Mouse (Mus musculus) neural tube, embryonic 15.5 days (tissue): ENCODE results near the gene Tex35. TPM values are rescaled to one million over a fixed set of nuclear protein-coding genes. Genes with fewer than 3 reads are reported as not detected.
A peak's percentile ranks its signal among the peaks of the same experiment; 100 is the strongest.

ENCODE experiments used
- ATAC-seq: fragments of 200-750 bp; cut with Nextera tagmentation; 2 replicates; pipeline ENCODE4 v1.8.0; 2017; ENCODE audit warnings: mild to moderate bottlenecking, moderate TSS enrichment, moderate library complexity; ENCODE audit not compliant: low FRiP score
- H3K27ac ChIP-seq: fragments of 300-500 bp; sonication (generic); replicated peaks from 2 replicates; pipeline ENCODE4 v1.5.1; 2015; ENCODE audit warnings: mild to moderate bottlenecking, inconsistent platforms
- H3K27me3 ChIP-seq: fragments of 300-500 bp; sonication (generic); replicated peaks from 2 replicates; pipeline ENCODE4 v1.6.1; 2015; ENCODE audit warnings: inconsistent platforms
- H3K36me3 ChIP-seq: fragments of 300-500 bp; sonication (generic); 2 replicates; pipeline ENCODE4 v1.6.1; 2015; ENCODE audit warnings: inconsistent platforms
- H3K4me1 ChIP-seq: fragments of 300-500 bp; sonication (generic); 2 replicates; pipeline ENCODE4 v1.6.1; 2015; ENCODE audit warnings: inconsistent platforms
- H3K4me2 ChIP-seq: fragments of 300-500 bp; sonication (generic); 2 replicates; pipeline ENCODE4 v1.6.1; 2015; ENCODE audit warnings: inconsistent platforms, mild to moderate bottlenecking, moderate library complexity
- H3K4me3 ChIP-seq: fragments of 300-500 bp; sonication (generic); replicated peaks from 2 replicates; pipeline ENCODE4 v1.5.1; 2015; ENCODE audit warnings: mild to moderate bottlenecking, inconsistent platforms
- H3K9ac ChIP-seq: fragments of 300-500 bp; sonication (generic); replicated peaks from 2 replicates; pipeline ENCODE4 v1.6.1; 2015; ENCODE audit warnings: mild to moderate bottlenecking, inconsistent platforms
- H3K9me3 ChIP-seq: fragments of 300-500 bp; sonication (generic); replicated peaks from 2 replicates; pipeline ENCODE4 v1.6.1; 2016; ENCODE audit warnings: inconsistent platforms
- WGBS: fragments of 180-500 bp; shearing (Covaris S2); methylation state at CpG from one replicate; pipeline ENCODE4 v1.1.7; 2015; ENCODE audit warnings: mixed read lengths; 5-methylcytosine and 5-hydroxymethylcytosine counted together
- polyA plus RNA-seq: library from polyadenylated mRNA; unstranded; fragments of >200 nt; fragmentation: Nextera tagmentation; extraction: Ambion mirVana; gene quantifications from 2 replicates; pipeline ENCODE4 v1.2.1, GENCODE M21; 2015

The Tex35 gene
- polyA plus RNA-seq, 1 experiment from 2014 or later = not detected

DNA sequence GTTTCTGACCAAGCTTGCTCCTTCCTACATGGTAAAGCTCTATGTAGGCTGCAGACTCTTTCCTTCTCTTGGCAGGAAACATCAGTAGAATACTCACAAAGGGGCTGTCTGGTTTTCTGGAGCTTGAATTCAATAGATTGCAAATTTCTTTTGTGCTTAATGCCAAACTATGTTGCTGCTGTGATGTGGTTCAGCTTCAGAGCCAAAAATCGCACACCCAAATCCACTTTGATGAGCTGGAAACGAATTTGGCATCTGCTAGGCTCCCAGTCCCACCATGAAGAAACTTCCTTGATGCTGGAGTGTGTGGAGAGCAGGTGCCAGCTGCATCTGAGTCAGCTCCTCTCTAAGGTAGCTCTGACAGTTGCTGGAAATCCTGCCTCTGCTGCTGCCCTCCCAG, 6.0 kb upstream of the Tex35 start:
- Histone ChIP-seq H3K27ac (no peak overlapping the region), H3K4me2 (no peak overlapping the region), H3K36me3 (no peaks in the 10 kb centered on the region), H3K4me3 (no peak overlapping the region), H3K4me1 (0 out of 2 replicates have a peak, but pooled peaks cover 2% of the 10 kb centered on the region), H3K27me3 (no peaks in the 10 kb centered on the region), H3K9me3 (no peaks in the 10 kb centered on the region), H3K9ac (no peak overlapping the region)
- ATAC-seq = no peak
- WGBS = 69% methylated on average over 2 of the region's 2 CpGs

DNA sequence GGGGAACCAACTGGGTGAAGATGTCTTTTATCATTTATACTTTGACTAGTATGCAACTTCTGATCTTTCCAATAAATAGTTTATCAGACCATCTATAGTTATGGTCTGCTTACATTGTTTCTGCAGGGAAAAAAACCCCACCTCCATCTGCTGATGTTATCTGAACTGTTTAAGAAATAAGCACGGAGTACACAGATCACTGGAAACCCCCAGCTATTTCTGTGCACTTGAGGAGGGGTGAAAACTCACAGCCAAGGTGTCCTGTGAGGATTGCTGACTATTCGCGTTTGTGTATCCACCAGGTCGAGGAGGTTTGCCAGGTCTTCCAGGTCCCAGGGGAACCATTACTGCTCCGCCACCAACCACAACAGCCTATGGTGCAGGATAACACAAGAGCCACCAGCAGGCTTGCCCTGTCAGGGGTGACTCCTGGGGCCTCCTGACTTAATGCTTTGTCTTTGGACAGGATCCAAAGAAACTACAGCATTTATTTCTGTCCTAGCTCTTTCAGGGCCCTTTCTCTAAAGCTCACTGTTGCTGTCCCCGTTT, 1.9 kb upstream of the Tex35 start:
- Histone ChIP-seq H3K9me3 (no peaks in the 10 kb centered on the region), H3K36me3 (no peaks in the 10 kb centered on the region), H3K27ac (no peak overlapping the region), H3K9ac (no peak overlapping the region), H3K27me3 (no peaks in the 10 kb centered on the region), H3K4me2 (no peak overlapping the region), H3K4me3 (no peak overlapping the region), H3K4me1 (0 out of 2 replicates have a peak, but pooled peaks cover 2% of the 10 kb centered on the region)
- no peak for ATAC-seq
- WGBS = 58% methylated on average over 6 of the region's 6 CpGs

GRCm38 (mm10) chr1:157101122-157101865, 7.2 kb downstream of the Tex35 start:
- 10% methylated on average over 19 of the region's 19 CpGs for WGBS
- peak overlapping the region; percentile 21 for H3K4me3 ChIP-seq
- peak overlapping the region; percentile 74 for H3K27ac ChIP-seq
- H3K4me2 ChIP-seq = peak overlapping the region; percentile 58
- no peaks in the 10 kb centered on the region for H3K36me3 ChIP-seq
- no peaks in the 10 kb centered on the region for H3K27me3 ChIP-seq
- peak; percentile 86 for ATAC-seq
- peaks cover 9% of the 10 kb centered on the region for H3K4me1 ChIP-seq
- peak overlapping the region; percentile 38 for H3K9ac ChIP-seq
- H3K9me3 ChIP-seq = no peaks in the 10 kb centered on the region

DNA sequence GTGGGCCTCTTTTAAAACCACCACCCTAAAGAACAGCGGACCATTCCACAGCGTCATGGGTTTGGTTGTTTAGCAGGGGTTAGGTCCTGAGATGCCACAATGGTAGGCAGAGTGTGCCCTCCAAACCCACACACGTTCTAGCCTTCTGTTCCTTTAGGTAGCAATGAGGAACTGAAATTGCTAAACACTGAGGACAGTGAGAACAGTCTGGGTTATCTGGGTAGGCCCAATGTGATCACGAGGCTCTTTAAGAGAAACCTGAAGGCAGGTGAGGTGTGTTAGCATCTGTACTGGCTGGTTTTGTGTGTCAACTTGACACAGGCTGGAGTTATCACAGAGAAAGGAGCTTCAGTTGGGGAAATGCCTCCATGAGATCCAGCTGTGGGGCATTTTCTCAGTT, 12.9 kb downstream of the Tex35 start:
- Histone ChIP-seq H3K4me1 (no peaks in the 10 kb centered on the region), H3K4me3 (no peak overlapping the region), H3K4me2 (no peak overlapping the region), H3K9ac (no peak overlapping the region), H3K27me3 (no peaks in the 10 kb centered on the region), H3K9me3 (no peaks in the 10 kb centered on the region), H3K36me3 (no peaks in the 10 kb centered on the region), H3K27ac (no peak overlapping the region)
- WGBS = 83% methylated on average over 4 of the region's 4 CpGs
- no peak for ATAC-seq

DNA sequence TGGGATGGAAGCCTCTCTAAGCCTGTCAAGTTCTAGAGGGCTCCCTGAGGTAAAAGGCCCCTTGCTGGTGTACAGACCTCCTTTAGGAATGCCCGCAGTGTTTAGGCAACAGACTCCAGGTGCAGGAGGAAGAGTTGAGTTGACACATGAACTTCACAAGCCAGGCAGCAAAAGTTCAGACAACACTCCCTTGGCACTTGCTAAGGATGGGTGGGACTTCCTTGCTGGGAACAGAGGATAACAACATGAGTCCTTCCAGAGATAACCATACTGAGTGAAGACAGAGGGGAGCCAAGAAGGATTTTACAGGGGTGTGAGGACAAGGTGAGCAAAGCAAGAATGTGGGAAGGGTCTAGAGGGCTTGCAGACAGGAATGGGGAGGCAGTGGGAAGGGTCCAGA, 15.9 kb downstream of the Tex35 start:
- 90% methylated on average over 1 of the region's 1 CpGs for WGBS
- Histone ChIP-seq H3K4me3 (no peak overlapping the region), H3K4me1 (no peaks in the 10 kb centered on the region), H3K27me3 (no peaks in the 10 kb centered on the region), H3K36me3 (no peaks in the 10 kb centered on the region), H3K4me2 (no peak overlapping the region), H3K9ac (no peak overlapping the region), H3K9me3 (no peaks in the 10 kb centered on the region), H3K27ac (no peak overlapping the region)
- ATAC-seq = no peak

- H3K36me3 ChIP-seq = no peaks in the 10 kb centered on the region
- no peak overlapping the region for H3K9ac ChIP-seq
- no peaks in the 10 kb centered on the region for H3K27me3 ChIP-seq
- H3K4me2 ChIP-seq = no peak overlapping the region
- no peak overlapping the region for H3K4me3 ChIP-seq
- no peaks in the 10 kb centered on the region for H3K9me3 ChIP-seq
- no peaks in the 10 kb centered on the region for H3K4me1 ChIP-seq
- no peak overlapping the region for H3K27ac ChIP-seq
- WGBS = 67% methylated on average over 4 of the region's 4 CpGs
- no peak for ATAC-seq
Measured at GRCm38 (mm10) chr1:157092140-157092539, 16.3 kb downstream of the Tex35 start.

- Histone ChIP-seq H3K4me2 (no peak overlapping the region), H3K27ac (no peak overlapping the region), H3K9ac (no peak overlapping the region), H3K27me3 (no peaks in the 10 kb centered on the region), H3K36me3 (no peaks in the 10 kb centered on the region), H3K4me3 (no peak overlapping the region), H3K9me3 (no peaks in the 10 kb centered on the region), H3K4me1 (peaks cover 9% of the 10 kb centered on the region)
- WGBS = 81% methylated on average over 3 of the region's 3 CpGs
- no peak for ATAC-seq
Measured at GRCm38 (mm10) chr1:157090835-157091234, 17.6 kb downstream of the Tex35 start.

- Histone ChIP-seq H3K9me3 (no peaks in the 10 kb centered on the region), H3K4me2 (peak overlapping the region; percentile 65), H3K27me3 (no peaks in the 10 kb centered on the region), H3K4me1 (peaks cover 13% of the 10 kb centered on the region), H3K27ac (0 out of 2 replicates have a peak overlapping the region, but pooled peaks have one; percentile 9), H3K9ac (peak overlapping the region; percentile 40), H3K4me3 (peak overlapping the region; percentile 38), H3K36me3 (no peaks in the 10 kb centered on the region)
- ATAC-seq = peak; percentile 71
- 11% methylated on average over 25 of the region's 25 CpGs for WGBS
Measured at GRCm38 (mm10) chr1:157086097-157086994, 22.1 kb downstream of the Tex35 start.

GRCm38 (mm10) chr1:157082931-157083330, 25.5 kb downstream of the Tex35 start:
- Histone ChIP-seq H3K27ac (no peak overlapping the region), H3K36me3 (no peaks in the 10 kb centered on the region), H3K9ac (no peak overlapping the region), H3K4me1 (peaks cover 20% of the 10 kb centered on the region), H3K27me3 (no peaks in the 10 kb centered on the region), H3K4me2 (no peak overlapping the region), H3K9me3 (no peaks in the 10 kb centered on the region), H3K4me3 (no peak overlapping the region)
- ATAC-seq = no peak
- 95% methylated on average over 4 of the region's 4 CpGs for WGBS

DNA sequence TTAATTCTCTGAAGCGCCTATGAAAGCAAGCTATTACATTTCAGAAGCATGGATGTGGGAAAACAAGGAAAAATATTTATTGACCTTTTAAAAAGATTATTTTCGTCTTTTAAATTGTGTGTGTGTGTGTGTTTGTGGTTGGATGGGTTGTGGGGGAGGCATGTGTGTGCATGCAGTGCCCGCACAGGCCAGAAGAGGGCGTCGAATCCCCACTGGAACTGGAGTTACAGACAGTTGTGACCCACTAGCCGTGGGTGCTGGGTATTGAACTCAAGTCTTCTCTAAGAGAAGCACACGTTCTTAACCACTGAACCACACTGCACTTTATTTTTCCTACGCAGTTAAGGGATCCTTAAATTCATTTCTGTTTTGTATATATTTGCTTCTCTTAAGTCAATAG, 26.5 kb downstream of the Tex35 start:
- WGBS = 62% methylated on average over 8 of the region's 8 CpGs
- H3K4me1 ChIP-seq = peaks cover 22% of the 10 kb centered on the region
- H3K9me3 ChIP-seq = no peaks in the 10 kb centered on the region
- H3K36me3 ChIP-seq = no peaks in the 10 kb centered on the region
- no peak overlapping the region for H3K4me2 ChIP-seq
- H3K9ac ChIP-seq = no peak overlapping the region
- no peak overlapping the region for H3K4me3 ChIP-seq
- no peaks in the 10 kb centered on the region for H3K27me3 ChIP-seq
- H3K27ac ChIP-seq = no peak overlapping the region
- ATAC-seq = no peak

GRCm38 (mm10) chr1:157081076-157081804, 27.2 kb downstream of the Tex35 start:
- Histone ChIP-seq H3K4me3 (no peak overlapping the region), H3K9ac (no peak overlapping the region), H3K4me1 (peaks cover 21% of the 10 kb centered on the region; the same call in 1 of the 2 replicates), H3K36me3 (no peaks in the 10 kb centered on the region), H3K4me2 (no peak overlapping the region), H3K27ac (no peak overlapping the region), H3K9me3 (no peaks in the 10 kb centered on the region), H3K27me3 (no peaks in the 10 kb centered on the region)
- ATAC-seq = no peak
- WGBS = 54% methylated on average over 15 of the region's 15 CpGs
